Mouse (Mus musculus): ENCODE results near the gene Rpgrip1l. TPM values are rescaled to one million over a fixed set of nuclear protein-coding genes. Genes with fewer than 3 reads are reported as not detected.
A peak's percentile ranks its signal among the peaks of the same experiment; 100 is the strongest.

Gene Rpgrip1l
- total RNA-seq, 2 experiments from 2014 or later: 10.1 to 14.6 TPM

DNA sequence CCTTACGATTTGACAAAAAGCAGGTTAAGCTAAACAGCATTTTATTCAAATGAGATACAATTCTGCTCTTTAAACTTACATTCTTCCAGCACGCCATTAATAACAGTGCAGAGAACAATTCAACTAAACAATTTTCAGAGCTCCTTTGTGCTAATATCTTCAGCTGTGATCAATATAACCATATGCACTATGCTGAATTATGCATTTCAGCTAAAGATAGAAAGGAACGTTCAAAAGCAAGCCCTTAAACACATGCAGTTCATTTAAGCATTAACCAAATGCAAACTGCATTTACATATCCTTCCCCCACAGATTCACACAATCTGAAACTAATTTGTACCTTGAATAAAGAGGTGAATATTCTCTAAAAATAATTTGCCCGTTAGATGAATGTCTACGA lies 35.0 kb downstream of the Rpgrip1l start:
- ATAC-seq (replicated peaks; ENCODE audit: poor library complexity): no peak

GRCm38 (mm10) chr8:91276337-91276736 lies 36.7 kb downstream of the Rpgrip1l start:
- ATAC-seq (replicated peaks; ENCODE audit: poor library complexity): peak; percentile 78

GRCm38 (mm10) chr8:91273493-91273892 lies 39.6 kb downstream of the Rpgrip1l start:
- no peak for ATAC-seq (replicated peaks; ENCODE audit: poor library complexity)

- ATAC-seq (replicated peaks; ENCODE audit: poor library complexity): peak; percentile 52
Measured at GRCm38 (mm10) chr8:91269374-91269958, 43.6 kb downstream of the Rpgrip1l start.

- no peak for ATAC-seq (replicated peaks; ENCODE audit: poor library complexity)
Measured at GRCm38 (mm10) chr8:91264564-91264963, 48.5 kb downstream of the Rpgrip1l start.

DNA sequence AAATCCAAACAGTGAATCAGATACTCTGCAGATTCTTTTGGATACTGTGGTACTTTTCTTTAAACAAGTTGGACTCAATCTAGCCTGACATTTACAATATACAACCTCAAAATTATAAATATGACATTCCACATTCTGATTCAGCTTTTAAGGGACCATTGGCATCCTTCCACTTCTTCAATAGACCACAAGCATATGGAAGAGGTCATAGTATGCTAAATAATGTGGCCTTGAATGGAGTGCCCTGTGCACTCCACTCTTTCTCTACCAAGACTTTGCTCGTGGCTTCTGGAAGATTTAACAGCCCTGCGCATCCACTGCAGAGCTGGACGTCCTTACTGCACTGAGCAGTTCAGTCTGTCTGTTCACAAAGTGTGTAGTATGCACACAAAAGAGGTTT lies 49.1 kb downstream of the Rpgrip1l start:
- ATAC-seq (replicated peaks; ENCODE audit: poor library complexity): no peak

DNA sequence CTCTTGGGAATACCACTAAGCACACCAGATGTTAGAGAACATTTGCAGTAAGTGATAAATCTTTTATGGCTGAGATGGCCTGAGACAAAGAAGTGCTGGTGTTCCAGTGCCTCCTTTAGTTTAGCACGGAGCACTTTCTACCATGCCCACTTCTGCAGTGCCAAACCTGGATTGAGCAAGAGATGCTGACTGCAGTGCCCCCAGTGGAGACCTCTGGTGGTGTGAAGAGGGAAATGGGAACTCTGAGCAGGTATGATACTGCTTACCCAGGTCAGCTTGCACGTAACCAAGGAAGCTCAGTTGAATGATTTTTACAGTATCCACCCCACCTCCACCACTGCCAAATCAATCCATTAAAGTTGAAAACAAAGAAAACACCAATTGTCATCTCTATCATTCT lies 51.5 kb downstream of the Rpgrip1l start:
- ATAC-seq (replicated peaks; ENCODE audit: poor library complexity): peak; percentile 88

DNA sequence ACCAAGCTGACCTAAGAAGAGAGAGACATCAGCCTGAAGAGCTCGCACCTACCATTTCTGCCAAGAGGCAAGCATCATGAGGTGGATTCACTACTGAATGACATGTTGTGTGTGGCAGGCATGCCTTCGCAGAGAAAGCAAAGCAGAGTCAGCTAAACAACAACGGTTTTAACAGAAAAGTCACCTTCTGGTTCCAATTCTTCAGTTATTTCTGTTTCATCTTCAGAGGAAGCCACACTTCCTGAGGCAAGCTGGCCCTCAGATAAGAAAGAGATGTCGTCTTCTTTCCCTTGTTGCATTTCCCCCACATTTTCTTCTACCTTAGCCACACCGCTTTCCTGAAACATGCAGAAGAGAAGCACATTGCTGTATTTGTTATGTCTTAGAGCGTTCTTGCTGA lies 62.1 kb downstream of the Rpgrip1l start:
- ATAC-seq (replicated peaks; ENCODE audit: poor library complexity): peak; percentile 53

DNA sequence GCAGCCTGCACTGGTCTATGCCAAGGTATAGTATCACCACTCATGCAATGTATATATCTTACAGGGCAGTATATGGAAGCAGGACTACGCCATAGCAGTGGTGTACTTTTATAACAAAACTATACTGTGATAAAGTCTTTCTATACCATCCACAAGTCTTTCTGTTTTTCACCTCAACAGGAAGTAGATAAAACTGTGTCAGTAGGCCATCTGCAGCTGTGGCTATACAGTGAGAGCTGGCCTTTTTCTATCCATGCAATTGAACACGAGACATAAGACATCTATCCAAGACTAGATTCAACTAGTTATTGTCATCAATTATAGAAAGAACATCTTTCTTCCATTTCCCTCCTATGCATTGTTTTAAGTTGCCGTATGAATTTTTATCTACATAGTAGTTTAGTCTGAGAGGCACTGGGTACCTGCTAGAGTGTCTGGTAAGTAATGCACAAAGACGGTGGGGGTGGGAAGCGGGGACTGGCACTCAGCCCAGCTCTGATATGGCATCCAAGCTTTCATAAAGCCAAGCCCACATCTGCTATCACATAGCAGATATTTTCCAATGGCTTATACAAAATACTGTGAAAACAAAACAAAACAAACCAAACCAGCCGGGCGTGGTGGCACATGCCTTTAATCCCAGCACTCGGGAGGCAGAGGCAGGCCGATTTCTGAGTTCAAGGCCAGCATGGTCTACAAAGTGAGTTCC lies 63.1 kb downstream of the Rpgrip1l start:
- peak; percentile 89 for ATAC-seq (replicated peaks; ENCODE audit: poor library complexity)

DNA sequence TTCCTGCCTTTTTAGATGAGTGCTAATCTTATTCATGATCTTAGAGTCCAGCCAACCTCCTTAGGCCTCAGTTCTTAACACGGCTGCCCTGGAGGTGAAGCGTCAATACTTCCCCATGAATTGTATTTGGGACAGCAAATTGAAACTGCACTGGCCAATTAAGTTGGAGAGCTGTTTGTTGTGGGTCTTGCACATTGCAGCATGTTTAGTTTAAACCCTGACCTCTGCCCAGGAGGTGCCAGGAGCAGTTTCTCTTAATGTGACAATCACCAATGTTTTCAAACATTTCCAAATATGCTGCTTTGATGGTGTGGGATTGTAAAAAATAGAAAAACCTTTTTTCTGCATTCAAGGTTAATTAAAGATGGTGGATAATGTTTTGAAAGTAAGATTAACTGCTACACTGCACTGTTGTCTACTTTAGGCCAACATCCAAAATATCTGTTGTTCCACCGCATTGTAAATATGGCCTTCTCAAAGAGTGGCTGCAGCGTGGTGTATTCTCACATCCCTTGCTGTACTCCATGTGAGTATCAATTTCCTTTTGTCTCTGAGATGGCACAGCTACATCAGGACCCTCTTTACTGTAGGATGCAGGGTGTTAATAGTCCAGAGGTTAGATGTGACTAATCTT lies 67.1 kb downstream of the Rpgrip1l start:
- no peak for ATAC-seq (replicated peaks; ENCODE audit: poor library complexity)

GRCm38 (mm10) chr8:91242721-91243120 lies 70.3 kb downstream of the Rpgrip1l start:
- peak; percentile 70 for ATAC-seq (replicated peaks; ENCODE audit: poor library complexity)

DNA sequence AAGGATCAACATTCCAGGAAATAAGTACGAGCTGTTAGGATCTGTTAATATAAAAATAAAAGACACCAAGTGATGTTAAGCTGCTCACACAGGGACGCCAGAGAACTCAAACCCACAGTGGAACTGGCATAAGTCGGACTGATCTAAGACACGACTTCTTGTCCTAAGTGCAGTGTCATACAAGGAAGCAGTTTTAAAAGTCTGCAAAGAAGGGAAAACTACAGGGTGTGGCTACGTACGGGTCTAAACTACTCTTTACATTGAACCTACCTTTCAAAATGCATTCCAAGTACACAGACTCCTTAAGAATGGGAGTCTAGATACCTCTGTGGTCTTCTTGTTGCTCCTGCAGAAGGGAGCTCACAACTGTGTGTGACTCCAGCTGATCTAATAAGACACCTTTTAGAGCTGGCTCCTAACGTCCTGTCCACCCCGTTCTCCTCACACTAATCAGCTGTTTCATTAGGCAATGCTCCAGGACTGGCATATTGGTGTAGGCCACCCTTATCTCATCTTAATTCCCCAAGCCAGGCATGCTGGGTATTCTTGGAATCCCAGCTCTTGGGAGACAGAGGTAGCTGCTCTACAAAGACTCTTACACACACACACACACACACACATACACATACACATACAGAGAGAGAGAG lies 71.1 kb downstream of the Rpgrip1l start:
- ATAC-seq (replicated peaks; ENCODE audit: poor library complexity): peak; percentile 21; the same call in 1 of the 2 replicates

DNA sequence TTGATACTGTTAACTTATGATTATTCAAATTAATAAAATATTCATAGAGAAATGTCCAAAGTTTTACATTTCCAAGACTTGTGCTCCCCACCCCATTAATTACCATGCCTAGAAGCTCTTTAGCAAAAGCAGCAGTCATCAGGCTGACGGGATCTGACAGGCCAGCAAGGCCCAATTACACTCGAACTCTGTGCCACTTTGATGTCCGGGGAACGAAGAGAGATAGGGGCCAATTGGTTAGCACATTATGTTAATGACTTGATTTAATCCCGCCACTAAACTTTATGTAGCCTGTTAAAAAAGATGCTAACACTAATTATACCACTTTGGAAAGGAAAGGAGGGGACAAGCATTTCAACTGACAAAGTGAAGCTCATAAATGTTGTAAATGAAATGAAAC lies 71.7 kb downstream of the Rpgrip1l start:
- no peak for ATAC-seq (replicated peaks; ENCODE audit: poor library complexity)

DNA sequence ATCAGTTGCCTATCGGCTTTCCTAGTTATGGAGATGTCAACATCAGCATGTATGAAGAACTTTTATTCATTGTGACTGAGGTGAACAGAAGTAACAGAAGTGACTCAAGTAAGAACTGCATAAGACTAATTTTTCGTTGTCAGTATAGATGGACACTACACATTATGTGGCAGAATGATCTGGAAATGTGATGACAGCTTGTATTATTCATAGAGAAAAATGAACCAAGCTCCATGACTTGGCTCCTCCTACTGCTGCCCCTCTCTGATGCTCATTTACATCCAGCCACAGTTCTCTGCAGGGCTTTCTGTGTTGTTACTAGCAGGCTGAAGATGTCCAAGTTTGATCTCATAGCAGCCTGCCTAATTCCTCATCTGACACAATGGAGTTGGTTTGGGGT lies 75.9 kb downstream of the Rpgrip1l start:
- no peak for ATAC-seq (replicated peaks; ENCODE audit: poor library complexity)

DNA sequence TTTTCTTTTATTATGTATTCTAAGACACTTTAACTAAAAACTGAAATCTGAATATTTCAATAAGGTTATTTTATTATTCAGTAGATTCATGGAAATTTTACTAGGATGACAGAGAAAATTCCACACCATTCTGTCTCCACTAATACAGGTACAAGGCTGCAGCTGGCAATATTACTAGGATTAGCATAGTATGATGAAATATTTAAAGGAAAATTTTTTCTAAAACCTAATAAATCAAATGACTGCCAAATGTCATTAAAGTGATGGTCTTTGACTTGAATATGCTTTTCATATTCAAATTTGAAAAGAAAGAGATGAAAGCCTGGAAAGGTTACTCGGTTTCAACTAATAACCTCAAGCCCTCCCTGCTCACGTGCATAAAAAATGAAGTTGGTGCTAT lies 79.0 kb downstream of the Rpgrip1l start:
- no peak for ATAC-seq (replicated peaks; ENCODE audit: poor library complexity)

- ATAC-seq (replicated peaks; ENCODE audit: poor library complexity): no peak
Measured at GRCm38 (mm10) chr8:91227421-91227841, 85.6 kb downstream of the Rpgrip1l start.

DNA sequence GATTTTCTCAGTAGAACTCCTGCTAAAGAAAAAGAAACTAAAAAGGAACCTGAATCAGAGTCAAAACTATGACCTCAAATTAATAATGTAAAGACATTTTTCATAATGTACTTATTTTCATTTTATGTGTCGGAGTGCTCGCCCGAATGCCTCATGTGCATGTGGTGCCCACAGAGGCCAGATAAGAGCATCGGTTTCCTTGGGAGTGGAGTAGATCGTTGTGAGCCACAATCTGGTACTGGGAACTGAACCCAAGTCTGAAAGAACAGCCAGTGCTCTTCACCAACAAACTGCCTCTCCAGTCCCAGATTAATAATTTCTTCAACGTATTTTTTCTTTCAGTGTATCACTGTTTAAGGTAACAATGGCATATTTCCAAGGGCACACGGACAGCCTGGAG lies 88.8 kb downstream of the Rpgrip1l start:
- ATAC-seq (replicated peaks; ENCODE audit: poor library complexity): peak; percentile 61

DNA sequence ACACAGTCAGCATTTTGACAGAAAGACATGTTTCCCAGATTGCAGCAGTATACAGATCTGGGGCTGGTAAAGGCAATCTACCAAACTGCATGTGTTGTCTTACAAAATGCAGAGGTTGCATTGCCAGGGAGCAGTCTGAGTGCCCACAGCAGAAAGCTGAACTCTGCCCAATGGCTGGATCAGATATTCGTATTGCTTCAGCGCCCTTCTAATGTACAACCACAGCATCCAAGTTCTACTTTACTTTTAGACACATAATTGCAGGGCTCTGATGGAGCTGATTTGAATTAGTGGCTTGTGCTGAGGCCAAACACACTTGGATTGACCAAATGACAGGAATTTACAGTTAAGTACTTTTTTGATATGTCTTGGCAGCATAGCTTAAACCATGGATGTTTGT lies 91.2 kb downstream of the Rpgrip1l start:
- no peak for ATAC-seq (replicated peaks; ENCODE audit: poor library complexity)

DNA sequence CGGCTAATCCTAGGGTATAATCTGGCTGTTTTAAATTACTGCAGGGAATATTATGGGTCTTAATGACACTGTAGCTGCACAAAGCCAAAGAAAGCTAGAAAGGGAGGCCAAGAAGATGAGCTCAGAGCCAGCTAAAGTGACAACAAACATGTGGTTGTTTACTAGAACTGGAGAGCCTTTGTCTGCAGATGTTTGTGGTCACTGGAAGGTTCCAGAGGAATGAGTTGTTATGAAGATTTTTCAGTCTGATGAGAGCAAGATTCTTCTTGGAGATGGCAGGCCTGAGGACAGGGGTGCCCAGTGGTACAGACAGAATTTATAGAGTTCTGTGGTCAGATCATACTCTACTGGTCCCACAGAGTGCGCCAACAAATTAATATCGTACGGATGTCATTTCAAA lies 94.8 kb downstream of the Rpgrip1l start:
- ATAC-seq (replicated peaks; ENCODE audit: poor library complexity): no peak

DNA sequence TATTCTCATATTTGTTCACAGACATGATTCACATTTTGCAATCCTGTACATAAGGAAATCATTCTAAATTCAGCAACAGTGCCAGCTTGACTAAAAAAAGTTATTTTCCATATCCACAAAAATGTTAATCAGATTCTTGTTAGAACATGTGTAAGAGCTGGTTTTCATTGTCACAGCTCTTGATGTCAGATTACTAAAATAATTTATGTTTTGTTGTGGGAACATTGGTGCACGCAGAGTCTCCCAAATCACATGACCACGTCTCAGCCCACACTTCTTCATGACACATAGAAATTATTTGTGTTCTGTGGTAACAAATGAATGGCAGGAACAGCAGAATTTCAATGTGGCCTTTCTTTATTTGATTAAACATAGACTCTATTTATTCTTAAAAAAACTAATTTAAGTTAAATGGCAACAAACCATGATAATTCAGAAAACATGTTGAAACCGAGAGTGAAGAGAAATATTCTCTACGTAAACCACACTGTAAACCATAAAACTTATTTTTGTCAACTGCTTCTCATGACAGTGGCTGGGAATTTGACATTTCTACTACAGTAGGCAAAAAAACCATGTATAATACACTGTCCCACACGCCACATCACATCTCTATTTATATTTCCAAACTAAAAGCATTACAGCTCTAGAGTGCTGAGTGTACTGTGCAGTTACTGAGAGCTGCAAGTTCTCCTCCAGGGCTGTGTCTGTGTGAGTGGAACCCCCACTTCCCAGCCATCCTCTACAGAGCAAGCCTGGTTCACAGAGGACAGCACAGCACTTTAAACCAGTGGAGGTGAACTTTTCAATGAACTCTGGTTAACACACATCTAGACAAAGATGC lies 95.8 kb downstream of the Rpgrip1l start:
- no peak for ATAC-seq (replicated peaks; ENCODE audit: poor library complexity)

DNA sequence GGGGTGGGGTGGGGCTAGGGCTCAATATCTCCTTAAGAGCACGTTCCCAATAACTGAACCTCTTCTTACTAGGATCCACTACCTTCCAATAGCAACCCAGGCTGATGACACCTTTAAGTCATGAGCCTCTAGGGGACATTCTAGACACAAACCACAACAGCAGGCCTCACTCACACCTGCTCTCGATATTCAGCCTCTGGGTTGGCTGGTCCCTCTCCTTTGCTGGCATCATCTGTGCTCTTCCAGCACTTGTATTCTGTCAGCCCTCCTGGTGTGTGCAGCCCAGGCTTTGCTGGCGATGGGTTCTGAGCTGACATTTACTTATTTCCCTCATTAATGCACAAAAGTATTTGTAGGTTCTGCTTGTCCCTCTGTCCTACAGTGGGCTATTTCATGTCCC lies 98.8 kb downstream of the Rpgrip1l start:
- no peak for ATAC-seq (replicated peaks; ENCODE audit: poor library complexity)
